24 mouse cellular contexts compared by ENCODE assay signal in genomic region chr1:61125127-61125526, GRCm38 (mm10).
DNase-seq lines count a peak whose midpoint lies in the region; ATAC-seq and TF ChIP-seq lines count a peak whose summit lies in the region.
"Had no signal": no experiment of that assay in that cellular context is flagged by ENCODE, and none has a peak within 500 bp of the region (broad histone marks: within the 10 kb centered on the region; RNA-seq: fewer than 3 reads in every experiment).

No protein-coding gene starts in this region.

- peak; percentile 7; the same call in 1 of the 2 replicates for TF ChIP-seq CTCF in heart, adult 2 months (IDR thresholded peaks at IDR 0.05)
- TF ChIP-seq CTCF in thymus, adult 2 months (IDR thresholded peaks at IDR 0.05; ENCODE audit: borderline replicate concordance, control insufficient read depth, extremely low read depth, insufficient read depth, low read length, poor library complexity) = no peak
- TF ChIP-seq CTCF in Patski (IDR thresholded peaks at IDR 0.05) = peak; percentile 29

- H3K4me1 ChIP-seq in heart, adult 2 months (ENCODE audit: control insufficient read depth, insufficient read depth, low read length) = no peaks in the 10 kb centered on the region
- no peaks in the 10 kb centered on the region for H3K4me1 ChIP-seq in thymus, adult 2 months (replicated peaks; ENCODE audit: control insufficient read depth, insufficient read depth, low read length)
- no peaks in the 10 kb centered on the region for H3K4me1 ChIP-seq in hindbrain, embryonic 16.5 days (ENCODE audit: control insufficient read depth, insufficient read depth, low read depth, low read length)
- H3K4me1 ChIP-seq: embryonic facial prominence, embryonic 12.5 days; heart, embryonic 15.5 days; liver, embryonic 13.5 days; lung, embryonic 15.5 days; neural tube, embryonic 15.5 days had no signal

- H3K36me3 ChIP-seq in heart, adult 2 months (ENCODE audit: control insufficient read depth, insufficient read depth, low read length) = no peaks in the 10 kb centered on the region
- H3K36me3 ChIP-seq in thymus, adult 2 months (ENCODE audit: control insufficient read depth, insufficient read depth, low read length) = no peaks in the 10 kb centered on the region
- H3K36me3 ChIP-seq in hindbrain, embryonic 16.5 days (ENCODE audit: control insufficient read depth, insufficient read depth, low read length) = no peaks in the 10 kb centered on the region
- H3K36me3 ChIP-seq: embryonic facial prominence, embryonic 12.5 days; heart, embryonic 15.5 days; liver, embryonic 13.5 days; lung, embryonic 15.5 days; neural tube, embryonic 15.5 days had no signal

- no peaks in the 10 kb centered on the region for H3K79me2 ChIP-seq in heart, adult 2 months (replicated peaks; ENCODE audit: control insufficient read depth, insufficient read depth, low read length)

- POLR2A ChIA-PET in Patski (lab: Charles Lee) = no interaction called here

- intact Hi-C loops in heart, adult 2 months (cut with DNase I) = no loop called here
- intact Hi-C loops in heart, postnatal 36 days (cut with DNase I) = no loop called here

- no peaks in the 10 kb centered on the region for H3K9me3 ChIP-seq in hindbrain, embryonic 16.5 days (ENCODE audit: control insufficient read depth, low read length)
- H3K9me3 ChIP-seq: embryonic facial prominence, embryonic 12.5 days; heart, embryonic 15.5 days; liver, embryonic 13.5 days; lung, embryonic 15.5 days; neural tube, embryonic 15.5 days had no signal

- CTCF ChIA-PET in Patski (lab: Charles Lee) = no interaction called here

- H3K4me2 ChIP-seq in hindbrain, embryonic 16.5 days (ENCODE audit: low read length) = no peak overlapping the region
- H3K4me2 ChIP-seq: embryonic facial prominence, embryonic 12.5 days; heart, embryonic 15.5 days; hindbrain, embryonic 14.5 days; liver, embryonic 13.5 days; lung, embryonic 15.5 days; neural tube, embryonic 15.5 days had no signal

- no peak for DNase-seq in heart, adult 2 months
- DNase-seq in heart, postnatal 36 days = no peak
- peak; percentile 10 for DNase-seq in thymus, adult 2 months
- no peak for DNase-seq in thymus, postnatal 36 days
- DNase-seq in Patski (ENCODE audit: low read depth, low spot score) = no peak
- DNase-seq in ovary, postnatal 10 days (ENCODE audit: low spot score) = no peak
- DNase-seq: adrenal gland, postnatal 36 days; cerebellum, adult 11 months; cerebellum, postnatal 10 days; gastrocnemius, adult 2 months; heart, postnatal 4 days; kidney, postnatal 25 days; liver, embryonic 13.5 days had no signal

- ATAC-seq in Patski = no peak
- no peak for ATAC-seq in hindbrain, embryonic 16.5 days
- ATAC-seq: forebrain, embryonic 14.5 days; intestine, embryonic 16.5 days; midbrain, embryonic 16.5 days had no signal

- 93% methylated on average over 2 of the region's 2 CpGs for WGBS in heart, adult 2 months
- WGBS in thymus, adult 2 months = 88% methylated on average over 2 of the region's 2 CpGs
- WGBS in hindbrain, embryonic 16.5 days = 89% methylated on average over 2 of the region's 2 CpGs

- TF ChIP-seq POLR2A in heart, adult 2 months (IDR thresholded peaks at IDR 0.05; ENCODE audit: insufficient read depth, low read depth, low read length) = no peak
- TF ChIP-seq POLR2A in thymus, adult 2 months (IDR thresholded peaks at IDR 0.05; ENCODE audit: control insufficient read depth, extremely low read depth, insufficient read depth, low read length, poor library complexity) = no peak

- no peak overlapping the region for H3K9ac ChIP-seq in heart, adult 2 months (ENCODE audit: low read depth, low read length)
- no peak overlapping the region for H3K9ac ChIP-seq in hindbrain, embryonic 16.5 days (ENCODE audit: low read depth, low read length)
- H3K9ac ChIP-seq: embryonic facial prominence, embryonic 12.5 days; heart, embryonic 15.5 days; hindbrain, embryonic 14.5 days; liver, embryonic 13.5 days; lung, embryonic 15.5 days; neural tube, embryonic 15.5 days had no signal

- no peak overlapping the region for H3K27ac ChIP-seq in heart, adult 2 months
- no peak overlapping the region for H3K27ac ChIP-seq in thymus, adult 2 months (ENCODE audit: control insufficient read depth, insufficient read depth, low read length)
- H3K27ac ChIP-seq in hindbrain, embryonic 16.5 days (ENCODE audit: low read depth, low read length) = no peak overlapping the region
- H3K27ac ChIP-seq: embryonic facial prominence, embryonic 12.5 days; gastrocnemius, adult 2 months; heart, embryonic 15.5 days; hindbrain, embryonic 14.5 days; liver, embryonic 13.5 days; lung, embryonic 15.5 days; macrophage; neural tube, embryonic 15.5 days had no signal

- in situ Hi-C loops in Patski (cut with MboI; ENCODE audit: low pct_unique_long_range_greater_than_20kb) = no loop called here

- TF ChIP-seq EP300 in heart, adult 2 months (IDR thresholded peaks at IDR 0.05; ENCODE audit: insufficient read depth, low read depth, low read length) = no peak

- H3K27me3 ChIP-seq in heart, adult 2 months (ENCODE audit: control insufficient read depth, insufficient read depth, low read length) = no peaks in the 10 kb centered on the region
- H3K27me3 ChIP-seq in thymus, adult 2 months (ENCODE audit: control insufficient read depth, insufficient read depth, low read length) = no peaks in the 10 kb centered on the region
- H3K27me3 ChIP-seq in Patski = peaks cover 7% of the 10 kb centered on the region
- H3K27me3 ChIP-seq in hindbrain, embryonic 16.5 days (replicated peaks; ENCODE audit: control insufficient read depth, insufficient read depth, low read length) = no peaks in the 10 kb centered on the region
- H3K27me3 ChIP-seq: embryonic facial prominence, embryonic 12.5 days; heart, embryonic 15.5 days; liver, embryonic 13.5 days; lung, embryonic 15.5 days; neural tube, embryonic 15.5 days had no signal

- H3K4me3 ChIP-seq in heart, adult 2 months = no peak overlapping the region
- H3K4me3 ChIP-seq in thymus, adult 2 months (ENCODE audit: control insufficient read depth, insufficient read depth, low read length) = no peak overlapping the region
- no peak overlapping the region for H3K4me3 ChIP-seq in hindbrain, embryonic 16.5 days (ENCODE audit: low read length)
- H3K4me3 ChIP-seq: embryonic facial prominence, embryonic 12.5 days; erythroblast, embryonic 14.5 days; gastrocnemius, adult 2 months; heart, embryonic 15.5 days; liver, embryonic 13.5 days; lung, embryonic 15.5 days; neural tube, embryonic 15.5 days had no signal
